Mouse (Mus musculus): Measurements from ENCODE around the gene Cngb1. TPM values are rescaled to one million over a fixed set of nuclear protein-coding genes. Genes with fewer than 3 reads are reported as not detected.
"Not testable (repeated sequence)": the region's sequence is repeated elsewhere in the genome, so short reads cannot be mapped to it uniquely, and the experiment has no call there.

Gene Cngb1
- total RNA-seq, 2 experiments from 2014 or later = 0.05 to 0.07 TPM

DNA sequence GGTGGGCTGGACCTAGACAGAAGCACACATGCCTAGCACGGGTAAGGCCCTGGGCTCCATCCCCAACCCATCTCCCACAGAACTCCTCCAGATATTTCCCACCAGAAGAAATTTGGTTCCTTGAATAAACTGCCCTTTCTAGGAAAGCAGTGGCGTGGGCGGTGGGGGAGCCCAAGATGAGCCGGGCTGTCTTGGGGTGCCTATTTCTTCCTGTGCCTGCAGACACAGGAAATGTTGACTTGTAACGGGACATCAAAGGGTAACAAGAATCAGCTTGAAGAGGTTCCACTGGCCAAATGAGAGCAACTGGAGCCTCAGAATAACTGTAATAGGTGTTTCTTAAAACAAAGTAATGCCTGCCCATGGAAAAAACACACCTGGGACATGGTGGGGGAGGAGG, 59.1 kb downstream of the Cngb1 start:
- no peak for DNase-seq (ENCODE audit: low spot score)

- DNase-seq (ENCODE audit: low spot score) = peak; percentile 42
Observed at GRCm38 (mm10) chr8:95245180-95245579, 61.2 kb downstream of the Cngb1 start.

DNA sequence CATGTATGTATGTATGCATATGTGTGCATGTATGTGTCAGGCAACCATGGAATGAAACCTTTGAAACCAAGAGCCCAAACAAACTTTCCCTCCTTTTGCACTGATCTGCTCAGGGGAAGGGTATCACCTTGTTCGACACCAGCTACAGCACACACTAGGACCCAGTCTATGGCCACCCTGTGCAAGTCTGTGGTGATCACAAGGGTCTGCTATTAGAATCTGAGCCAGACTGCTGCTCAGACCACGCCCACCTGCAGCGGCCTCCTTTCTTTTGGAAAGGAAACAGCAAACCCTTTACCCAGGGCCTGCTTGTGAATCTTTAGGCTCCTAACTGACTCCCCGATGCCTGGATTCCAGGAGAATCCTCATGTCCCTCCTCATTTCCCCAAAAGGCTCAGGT, 62.5 kb downstream of the Cngb1 start:
- no peak for DNase-seq (ENCODE audit: low spot score)

- DNase-seq (ENCODE audit: low spot score) = peak; percentile 33
Observed at GRCm38 (mm10) chr8:95242826-95243571, 63.4 kb downstream of the Cngb1 start.

- no peak for DNase-seq (ENCODE audit: low spot score)
Observed at GRCm38 (mm10) chr8:95242099-95242825, 64.1 kb downstream of the Cngb1 start.

DNA sequence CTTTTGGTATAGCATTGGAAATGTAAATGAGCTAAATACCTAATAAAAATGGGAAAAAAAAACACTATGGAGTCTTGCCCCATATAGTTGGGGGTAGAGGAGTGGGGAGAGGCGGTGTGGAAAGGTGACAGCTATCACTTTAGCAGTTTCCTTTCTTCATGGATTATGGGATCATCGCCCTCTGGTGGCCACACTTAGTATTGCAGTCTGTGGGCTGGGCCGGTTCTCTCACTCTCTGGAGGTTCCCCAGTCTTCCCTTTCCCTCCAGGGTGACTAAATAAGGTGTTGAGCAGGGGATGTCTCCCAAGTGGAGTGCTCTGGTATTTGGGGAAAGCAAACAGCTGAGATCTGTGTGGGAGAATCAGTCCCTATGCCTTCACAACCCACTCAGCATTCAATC, 70.7 kb downstream of the Cngb1 start:
- peak; percentile 78 for DNase-seq (ENCODE audit: low spot score)

- DNase-seq (ENCODE audit: low spot score) = not testable (repeated sequence)
Observed at GRCm38 (mm10) chr8:95230086-95230485, 76.3 kb downstream of the Cngb1 start.

DNA sequence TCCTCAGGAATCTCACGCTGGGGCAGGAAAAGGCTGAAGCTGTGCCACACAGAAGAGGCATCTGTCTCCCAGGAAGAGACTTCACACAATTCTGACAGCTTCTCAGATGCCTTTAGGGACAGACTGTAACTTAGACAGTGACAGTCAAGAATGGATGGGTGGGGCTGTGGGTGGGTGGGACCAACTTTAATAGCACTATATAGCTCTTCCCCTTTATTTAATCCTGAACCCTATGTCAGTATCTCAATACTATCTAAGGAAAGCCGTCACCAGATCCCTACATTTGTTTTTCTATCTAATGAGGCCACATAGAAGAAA, 79.3 kb downstream of the Cngb1 start:
- no peak for DNase-seq (ENCODE audit: low spot score)

DNA sequence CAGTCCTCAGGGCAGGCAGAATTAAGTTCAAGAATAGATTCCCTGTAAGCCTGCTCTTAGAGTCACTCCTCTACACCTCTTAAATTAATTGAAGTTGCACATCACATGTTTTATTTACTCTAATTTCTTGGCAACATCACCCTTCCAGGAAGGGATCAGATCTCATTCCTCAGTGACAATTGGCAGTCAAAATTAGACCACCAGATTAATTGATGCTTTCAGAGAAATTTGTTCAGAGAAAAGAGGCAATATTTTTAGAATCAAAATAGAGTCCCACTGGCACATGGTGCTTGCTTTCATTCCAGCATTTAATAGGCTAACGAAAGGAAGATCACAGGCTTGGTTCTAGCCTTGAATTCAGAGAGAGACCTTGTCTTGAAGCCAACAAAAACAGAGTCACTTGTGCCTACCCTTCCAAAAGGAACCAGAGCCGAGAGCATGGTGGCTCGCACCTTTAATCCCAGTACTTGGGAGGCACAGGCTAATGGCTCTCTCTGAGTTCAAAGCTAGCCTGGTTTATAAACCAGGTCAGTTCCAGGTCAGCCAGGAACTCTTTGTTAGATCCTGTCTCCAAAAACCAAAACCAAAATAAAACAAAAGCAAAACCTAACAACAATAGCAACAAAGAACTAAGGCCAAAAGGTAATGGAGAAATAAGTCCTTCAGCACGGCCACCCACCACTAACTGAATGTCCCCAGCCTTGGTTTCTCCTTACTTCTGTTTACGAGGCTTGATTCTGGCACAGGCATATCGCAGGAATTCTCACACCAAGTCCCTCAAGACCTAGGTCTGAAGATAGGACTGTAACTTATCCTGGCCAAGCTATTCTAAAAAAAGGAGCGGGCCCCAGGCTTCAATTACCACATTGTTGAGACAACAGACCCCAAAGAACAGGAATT, 79.9 kb downstream of the Cngb1 start:
- peak; percentile 36 for DNase-seq (ENCODE audit: low spot score)

DNA sequence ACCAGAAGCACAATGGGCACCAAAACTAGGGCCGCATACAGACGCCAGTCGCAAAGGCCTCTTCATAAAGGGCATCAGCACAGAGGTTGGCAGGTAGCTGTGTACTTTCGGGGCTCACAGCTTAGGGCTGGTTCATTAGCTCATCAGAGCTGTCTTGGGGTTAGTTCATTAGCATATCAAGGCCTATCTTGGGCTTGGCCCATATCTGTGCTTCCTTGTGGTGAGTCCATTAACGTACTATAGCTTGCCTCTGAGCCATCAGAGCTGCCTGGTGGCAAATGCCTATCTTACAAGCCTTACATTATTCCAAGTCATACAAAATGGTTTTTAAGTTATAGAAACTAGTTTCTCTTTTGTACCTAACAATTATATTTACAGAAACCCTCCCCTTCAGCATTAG, 82.4 kb downstream of the Cngb1 start:
- DNase-seq (ENCODE audit: low spot score) = no peak

GRCm38 (mm10) chr8:95221045-95221444, 85.3 kb downstream of the Cngb1 start:
- DNase-seq (ENCODE audit: low spot score) = no peak

GRCm38 (mm10) chr8:95220571-95220998, 85.8 kb downstream of the Cngb1 start:
- no peak for DNase-seq (ENCODE audit: low spot score)

- no peak for DNase-seq (ENCODE audit: low spot score)
Observed at GRCm38 (mm10) chr8:95219623-95220022, 86.8 kb downstream of the Cngb1 start.

- peak; percentile 28 for DNase-seq (ENCODE audit: low spot score)
Observed at GRCm38 (mm10) chr8:95215709-95216360, 90.5 kb downstream of the Cngb1 start.

DNA sequence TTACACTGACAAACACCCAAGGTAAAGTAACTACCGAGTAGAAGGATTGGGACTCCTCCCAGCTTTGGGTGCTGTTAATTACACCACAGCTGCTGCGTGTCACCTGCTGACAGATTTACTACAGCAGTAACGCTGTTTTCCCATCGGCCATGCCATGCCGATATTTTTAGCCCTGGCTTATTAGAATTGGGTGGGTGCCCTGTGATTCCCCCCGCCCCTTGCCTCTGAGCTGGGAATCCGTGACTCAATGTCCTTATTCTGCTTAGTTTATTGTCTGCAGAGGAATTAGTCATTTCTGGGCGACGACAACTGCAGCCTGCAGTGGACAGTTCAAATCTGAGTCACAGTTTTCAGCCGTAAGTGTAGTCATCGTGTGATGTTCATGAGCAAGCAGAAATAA, 96.5 kb downstream of the Cngb1 start:
- DNase-seq (ENCODE audit: low spot score) = peak; percentile 74

GRCm38 (mm10) chr8:95205946-95206345, 100.4 kb downstream of the Cngb1 start:
- no peak for DNase-seq (ENCODE audit: low spot score)

GRCm38 (mm10) chr8:95204039-95204380, 102.4 kb downstream of the Cngb1 start:
- DNase-seq (ENCODE audit: low spot score) = peak; percentile 79

DNA sequence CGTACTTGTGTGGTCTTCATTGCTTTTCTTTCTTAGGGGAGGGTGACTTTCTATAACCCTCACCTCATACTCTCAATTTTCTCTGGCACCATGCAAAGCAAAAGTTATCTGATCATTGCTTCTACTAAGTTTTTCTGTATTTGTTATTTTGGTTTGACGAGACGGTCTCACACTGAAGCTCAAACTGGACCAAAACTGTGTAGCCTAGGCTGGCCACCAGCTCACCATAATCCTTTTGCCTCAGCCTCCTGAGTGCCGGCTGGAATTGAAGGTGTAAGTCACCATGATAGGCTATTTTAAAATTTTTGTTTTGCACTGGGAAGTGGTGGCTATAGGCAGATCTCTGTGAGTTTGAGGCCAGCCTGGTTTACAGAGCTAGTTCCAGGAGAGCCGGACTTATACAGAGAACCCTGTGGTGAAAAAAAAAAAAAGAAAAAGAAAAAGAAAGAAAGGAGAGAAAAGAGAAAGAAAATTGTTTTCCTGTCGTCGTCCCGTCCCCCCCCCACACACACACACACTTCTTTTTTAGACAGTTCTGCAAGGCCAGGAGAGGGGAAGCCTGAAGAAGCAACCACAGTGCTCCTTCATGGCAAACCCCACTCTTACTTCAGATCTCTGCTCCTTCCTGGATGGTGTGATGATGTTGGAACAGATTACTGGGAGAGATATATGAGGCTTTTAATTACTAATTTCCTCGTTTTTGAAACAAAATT, 102.9 kb downstream of the Cngb1 start:
- no peak for DNase-seq (ENCODE audit: low spot score)

GRCm38 (mm10) chr8:95202649-95203275, 103.6 kb downstream of the Cngb1 start, which contains the start of gene Kifc3:
Gene Kifc3 (minus strand): TSS chr8:95202812.
- DNase-seq (ENCODE audit: low spot score) = peak; percentile 54

GRCm38 (mm10) chr8:95202056-95202570, 104.3 kb downstream of the Cngb1 start:
- no peak for DNase-seq (ENCODE audit: low spot score)
